Mouse (Mus musculus) c-Kit-negative CD71-positive TER-119-positive erythroid progenitor cells, embryonic 14.5 days (primary cell): ENCODE measurements around the gene P3h4.
A peak's percentile ranks its signal among the peaks of the same experiment; 100 is the strongest.

Source experiments
- DNase-seq: peaks from one replicate; pipeline ENCODE4 v3.0.0-alpha.2; 2013; ENCODE audit warnings: low read depth, low spot score

Gene P3h4

DNA sequence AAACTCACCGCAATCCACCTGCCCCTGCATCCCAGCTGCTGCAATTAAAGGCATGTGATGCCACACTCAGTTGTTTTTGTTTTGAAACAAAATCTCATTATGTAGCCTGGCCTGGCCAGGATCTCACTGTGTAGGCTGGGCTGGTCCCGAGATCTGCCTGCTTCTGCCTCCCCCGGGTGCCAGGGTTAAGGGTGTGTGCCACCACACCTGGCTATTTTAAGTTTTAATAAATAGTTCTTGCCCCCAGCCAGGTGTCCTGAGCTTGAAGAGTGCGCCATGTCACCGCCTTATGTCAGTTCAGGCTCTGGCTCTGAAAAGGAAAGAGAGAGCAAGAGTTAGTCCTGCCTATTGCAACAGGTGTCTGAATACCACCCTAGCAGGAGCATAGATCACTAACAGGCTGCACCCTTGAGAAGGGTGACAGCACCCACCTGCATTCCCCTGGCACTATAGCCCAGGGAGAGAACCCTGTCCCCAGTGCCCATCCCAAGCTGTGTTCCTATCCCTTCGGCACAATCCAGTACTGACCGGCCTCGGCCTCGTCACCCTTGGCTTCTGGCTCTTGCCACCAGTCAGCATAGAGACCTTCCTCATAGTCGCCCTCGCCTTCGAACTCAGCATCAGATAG is 5.7 kb downstream of the P3h4 start:
- no peak for DNase-seq

DNA sequence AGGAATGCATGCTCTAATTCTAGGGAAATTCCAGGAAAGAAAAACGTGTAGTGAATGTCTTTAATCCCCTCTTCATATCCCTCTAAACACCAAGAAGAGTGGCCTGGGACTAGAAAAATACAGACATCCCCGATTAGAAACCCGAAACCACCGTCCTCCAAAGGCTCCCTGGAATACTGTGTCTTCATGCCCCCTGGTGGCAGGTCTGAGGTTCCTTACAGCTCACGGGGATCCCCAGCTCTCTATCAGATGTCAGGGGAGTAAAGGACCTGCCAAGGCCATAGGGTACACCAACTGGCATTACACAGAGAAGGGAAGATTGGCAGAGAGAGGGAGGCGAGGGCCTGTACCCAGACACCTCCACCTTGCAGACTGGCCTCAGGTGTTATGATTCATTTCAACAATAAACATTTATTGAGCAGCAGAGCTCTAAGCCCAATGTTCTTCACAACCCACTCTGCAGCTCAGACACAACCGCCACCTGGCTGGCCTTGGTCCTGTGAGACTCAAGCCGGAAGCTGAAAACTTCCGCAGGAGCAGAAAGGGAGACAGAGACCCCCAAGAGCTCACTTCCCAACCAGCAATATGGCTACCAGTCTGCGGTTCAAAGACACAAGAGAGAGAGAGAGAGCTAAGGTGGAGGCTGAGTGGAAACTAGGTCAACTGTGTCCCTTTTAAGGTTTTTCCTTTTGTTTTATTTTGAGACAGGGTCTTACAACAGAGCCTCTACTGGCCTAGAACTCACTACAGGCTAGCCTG is 6.4 kb downstream of the P3h4 start:
- DNase-seq: no peak

DNA sequence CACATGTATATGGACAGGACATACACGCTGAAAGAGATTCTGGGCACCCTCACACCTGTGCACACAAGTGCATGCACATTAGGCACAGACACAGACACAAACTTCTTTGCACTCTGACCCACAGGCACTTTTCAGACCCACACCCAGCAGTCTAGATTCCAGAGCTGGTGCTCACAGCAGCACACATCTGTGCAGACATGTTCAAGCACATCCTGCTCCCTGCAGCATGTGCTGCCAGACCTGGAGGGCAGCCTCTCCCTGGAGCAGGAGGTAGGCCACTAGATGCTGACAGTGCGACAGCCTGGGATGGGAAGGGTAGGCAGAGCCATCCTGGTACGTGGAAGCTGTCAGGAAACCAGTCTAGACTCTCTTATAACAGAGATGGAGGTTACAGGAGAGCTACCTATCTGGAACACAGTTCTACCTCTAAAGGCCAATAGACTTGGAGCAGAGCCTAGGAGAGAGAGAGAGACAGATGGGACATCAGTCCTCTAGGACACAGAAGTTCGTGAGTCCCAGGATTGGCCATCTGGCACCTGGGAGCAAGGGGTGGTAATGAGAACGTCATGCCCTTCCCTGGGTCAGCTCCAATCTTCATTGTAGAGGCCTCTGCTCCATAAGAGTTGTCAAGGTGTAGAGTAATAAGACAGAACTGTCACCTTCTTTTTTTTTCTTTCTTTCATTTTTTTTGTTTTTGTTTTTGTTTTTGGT is 7.5 kb downstream of the P3h4 start:
- no peak for DNase-seq

DNA sequence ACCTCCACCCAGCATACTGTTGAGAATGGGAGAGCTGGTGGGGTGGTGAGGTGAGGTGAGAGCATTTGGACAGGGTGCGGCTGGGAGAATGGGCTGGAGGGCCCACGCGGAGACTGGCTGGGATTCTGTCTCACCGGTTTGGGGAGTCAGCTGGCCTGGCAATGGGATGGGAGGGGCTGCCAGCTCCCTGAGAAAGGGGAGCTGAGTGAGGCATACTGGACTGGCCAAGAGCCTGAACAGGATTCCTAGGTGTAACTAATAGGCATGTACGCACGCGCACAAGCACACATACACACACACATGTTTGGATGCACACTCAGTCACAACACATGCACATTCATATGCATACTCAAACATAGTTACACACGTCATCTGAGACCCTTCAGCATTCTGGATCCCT is 8.4 kb downstream of the P3h4 start:
- DNase-seq: no peak

DNA sequence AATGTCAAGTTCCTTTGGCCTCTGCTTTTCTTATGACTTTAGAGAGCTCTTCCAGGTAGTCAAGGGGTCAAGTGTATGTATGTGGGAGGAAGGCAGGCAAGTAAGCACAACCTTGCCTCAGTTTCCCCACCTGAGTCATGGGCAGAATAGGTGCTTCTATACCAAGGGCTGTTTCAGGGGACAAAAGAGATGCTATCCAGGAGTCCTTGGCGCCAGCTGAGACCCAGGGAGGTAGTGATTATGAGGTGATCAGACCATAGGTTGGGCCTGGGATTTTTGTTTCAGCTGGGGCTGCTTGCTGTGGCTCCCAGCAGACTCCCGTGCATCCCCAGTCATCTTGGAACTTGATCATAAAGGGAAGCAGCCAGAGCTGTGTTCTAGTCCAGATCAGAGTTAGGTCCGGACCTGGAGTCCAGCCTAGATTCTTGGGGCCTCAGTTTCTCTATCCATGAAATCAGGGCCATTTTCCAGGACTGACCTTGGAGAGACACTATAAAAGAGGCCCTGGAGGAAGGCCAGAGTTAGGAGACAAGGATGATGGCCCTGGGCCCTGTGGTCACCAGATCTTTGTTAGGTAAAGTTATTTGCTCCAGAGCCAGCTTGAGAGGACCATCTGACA is 10.1 kb downstream of the P3h4 start:
- DNase-seq: no peak

DNA sequence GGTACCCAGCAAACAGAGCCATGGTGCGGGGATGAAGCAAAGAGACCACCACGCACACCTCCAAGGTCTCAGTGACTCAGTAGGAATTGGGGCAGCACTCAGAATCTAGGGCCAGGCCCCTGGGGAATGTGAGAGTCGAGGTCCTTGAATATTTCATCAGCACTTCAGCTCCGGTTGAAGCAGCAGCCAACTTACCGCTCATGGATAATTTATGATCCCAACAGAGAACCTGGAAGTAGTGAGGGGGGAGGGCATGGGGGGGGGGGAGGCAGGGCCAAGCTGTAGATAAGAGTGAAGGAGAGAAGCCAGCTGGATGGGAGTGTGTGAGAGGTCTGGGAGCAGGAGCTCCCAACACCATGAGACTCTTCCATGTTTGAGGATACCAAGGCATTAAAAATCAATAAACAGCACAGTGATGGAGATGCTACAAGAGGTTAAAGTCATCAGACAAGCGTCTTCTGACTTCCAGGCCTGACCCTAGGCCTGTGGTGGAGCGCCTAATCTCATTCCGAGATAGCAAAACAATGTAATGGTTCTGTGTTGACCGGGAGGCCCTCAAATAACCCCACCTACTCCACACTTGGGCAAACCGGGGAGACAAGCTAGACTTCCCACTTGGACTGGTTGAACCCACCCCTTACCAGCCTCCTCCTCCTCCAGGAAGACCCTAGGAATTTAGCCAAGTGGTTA is 11.0 kb downstream of the P3h4 start:
- no peak for DNase-seq

DNA sequence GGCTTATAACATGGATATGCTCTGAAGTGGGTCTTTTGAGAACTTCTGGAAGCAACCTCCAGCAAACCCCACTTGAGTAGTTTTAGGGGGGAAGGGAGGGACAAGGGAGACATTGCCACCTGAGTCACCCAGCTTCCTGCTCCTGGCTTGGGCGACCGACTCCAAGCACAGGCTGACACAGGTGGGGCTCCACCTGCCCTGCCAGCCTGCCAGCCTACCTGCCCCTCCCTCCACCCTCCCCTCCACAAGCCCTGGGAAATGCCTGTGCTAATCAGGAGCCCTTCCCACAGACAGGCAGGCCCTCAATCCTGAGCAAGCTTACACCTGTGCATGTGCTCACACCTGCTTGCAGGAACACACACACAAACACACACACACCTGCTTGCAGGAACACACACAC is 12.0 kb downstream of the P3h4 start:
- DNase-seq: no peak

DNA sequence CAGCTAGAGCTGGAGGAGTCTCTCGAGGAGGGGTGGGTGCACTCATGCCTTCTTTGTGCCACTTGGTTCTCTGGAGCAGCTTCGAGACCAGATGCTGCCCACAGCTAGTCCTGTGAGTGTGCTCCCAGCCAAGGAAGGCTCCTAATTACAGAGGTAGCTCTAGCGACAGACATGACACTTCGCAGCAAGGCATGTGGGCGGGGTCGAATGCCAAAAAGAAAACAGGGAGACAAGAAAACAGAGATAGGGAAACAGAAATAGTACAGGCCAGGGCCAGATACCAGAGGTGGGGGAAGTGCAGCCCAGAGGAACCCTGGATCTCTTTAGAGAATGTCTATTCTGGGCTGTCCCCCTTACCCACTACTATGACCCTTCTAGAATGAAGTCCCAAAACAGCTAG is 12.4 kb downstream of the P3h4 start:
- no peak for DNase-seq

DNA sequence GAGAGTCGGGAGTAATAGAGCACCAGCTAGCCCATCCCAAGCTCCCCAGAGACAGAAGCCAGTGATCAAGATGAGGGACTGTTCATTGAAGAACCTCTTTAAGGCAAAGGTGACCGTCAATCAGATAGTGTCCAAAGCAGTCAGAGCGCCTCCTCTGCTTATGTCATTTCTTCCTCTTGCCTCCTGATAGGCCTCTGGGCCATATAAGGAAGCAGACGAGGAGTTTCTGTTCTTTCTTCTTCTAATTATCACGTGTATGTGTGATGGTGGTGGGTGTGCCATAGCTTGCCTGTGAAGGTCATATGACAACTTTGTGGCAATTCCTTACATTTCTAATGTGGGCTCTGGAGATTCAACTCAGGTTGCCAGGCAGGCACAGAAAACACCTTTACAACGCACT is 13.8 kb downstream of the P3h4 start:
- no peak for DNase-seq

DNA sequence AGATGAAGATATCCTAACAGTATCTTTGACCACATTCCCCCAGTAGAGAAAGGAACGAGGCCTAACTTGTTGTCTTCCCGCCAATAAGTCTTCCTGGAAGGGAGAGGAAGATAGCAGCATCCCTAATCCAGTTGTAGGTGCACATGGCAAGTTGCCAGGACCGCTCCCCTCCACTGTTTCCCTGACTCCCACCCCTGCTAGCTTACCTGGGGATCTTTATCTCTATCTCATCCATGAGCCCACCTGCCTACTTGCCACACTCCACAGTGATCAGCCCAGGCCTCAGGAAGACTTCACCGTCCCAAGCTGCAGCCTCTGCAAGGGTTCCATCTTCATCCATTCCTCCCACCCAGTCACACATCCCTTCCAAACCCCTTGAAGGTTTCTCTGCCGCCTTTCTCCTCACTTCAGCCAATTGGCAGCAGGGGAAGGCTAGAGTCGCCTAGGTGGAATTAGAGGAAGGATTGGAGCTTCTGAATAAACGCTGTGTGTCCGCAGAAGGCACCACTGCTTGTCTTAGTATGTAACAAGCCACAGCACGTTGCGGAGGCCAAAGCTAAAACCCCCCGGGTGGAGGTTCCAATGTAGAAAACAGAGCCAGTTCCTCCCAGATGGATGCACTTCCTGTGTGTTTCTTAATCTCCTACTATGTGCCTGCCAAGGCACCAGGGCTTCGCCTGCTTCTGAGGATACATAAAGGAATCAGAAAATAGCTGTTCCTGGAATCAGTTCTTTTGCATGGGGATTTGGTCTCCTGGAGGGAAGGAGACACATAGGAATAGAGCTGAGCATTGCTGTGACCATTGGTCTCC is 14.7 kb downstream of the P3h4 start:
- DNase-seq: no peak

DNA sequence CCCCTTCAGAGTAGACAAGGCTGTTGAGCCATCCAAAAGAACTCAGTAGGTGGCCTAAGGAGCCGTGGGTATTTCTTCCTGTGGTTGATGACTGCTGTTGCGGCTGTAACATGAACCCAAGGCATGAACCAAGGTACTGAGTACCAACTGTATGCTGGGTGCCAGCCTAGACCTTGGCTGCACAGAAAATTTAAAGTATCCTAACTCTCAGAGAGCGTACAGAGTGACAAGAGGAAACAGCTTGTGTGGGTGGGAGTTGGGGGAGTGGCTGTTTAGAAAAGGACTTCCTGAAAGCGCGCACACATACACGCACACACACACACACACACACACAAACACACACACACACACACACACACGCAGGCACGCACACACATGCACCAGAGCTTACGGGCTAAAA is 15.3 kb downstream of the P3h4 start:
- no peak for DNase-seq

DNA sequence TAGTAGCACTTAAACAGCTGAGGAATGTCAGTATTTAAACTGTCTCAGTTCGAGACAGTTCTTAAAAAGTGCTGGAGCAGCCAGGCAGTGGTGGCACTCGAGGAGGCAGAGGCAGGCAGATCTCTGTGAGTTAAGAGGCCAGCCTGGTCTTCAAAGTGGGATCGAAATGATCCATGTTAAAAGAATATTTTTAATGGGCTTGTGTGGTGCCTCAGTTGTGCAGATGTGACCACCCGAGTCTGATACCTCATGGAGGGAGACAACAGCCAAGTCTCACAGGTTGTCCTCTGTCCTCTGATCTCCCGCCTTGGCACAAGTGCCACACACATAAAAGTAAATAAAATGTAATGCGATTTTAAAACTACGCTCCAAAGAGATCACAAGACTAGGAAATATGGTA is 16.1 kb downstream of the P3h4 start:
- no peak for DNase-seq

DNA sequence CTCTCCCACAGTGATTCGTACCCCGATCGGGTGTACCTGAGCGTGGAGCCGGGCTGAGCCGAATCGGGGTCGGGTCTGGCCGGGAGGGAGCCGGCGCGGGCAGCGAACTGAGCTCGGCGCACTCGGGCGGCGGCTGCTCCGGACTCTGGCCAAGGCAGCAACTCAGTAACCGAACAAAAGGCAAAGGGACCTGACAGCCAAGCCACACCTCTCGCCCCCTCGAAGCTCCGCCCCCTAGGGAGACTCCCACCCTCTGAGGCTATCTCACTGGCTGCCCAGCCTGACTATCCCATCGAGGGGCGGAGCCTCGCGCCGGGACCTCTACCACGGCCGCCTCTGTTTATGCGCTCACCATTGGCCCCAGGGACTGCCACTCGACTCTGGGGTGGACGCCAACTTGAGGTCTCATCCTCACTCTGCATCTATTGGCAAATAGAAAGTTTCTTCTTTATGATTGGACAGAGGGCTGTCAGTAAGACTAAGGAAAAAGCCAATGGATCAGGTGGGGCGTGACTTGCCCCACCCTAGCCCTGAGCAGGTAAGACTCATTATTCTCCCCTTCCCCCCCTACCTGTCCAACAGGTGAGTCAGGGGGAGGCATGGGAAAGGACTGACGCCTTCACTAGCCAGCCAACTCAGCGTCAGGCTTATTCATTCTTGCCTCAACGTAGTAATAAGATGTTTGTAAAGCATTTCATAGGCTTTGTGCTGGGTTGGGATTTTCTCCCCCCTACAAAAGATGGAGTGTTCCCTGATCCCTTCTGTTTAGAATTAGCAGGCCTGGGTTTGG is 16.8 kb downstream of the P3h4 start, which contains the start of gene Jup:
Jup (minus strand) TSS at position 164 of the 790 bp plus-strand sequence.
- peak; percentile 8 for DNase-seq

DNA sequence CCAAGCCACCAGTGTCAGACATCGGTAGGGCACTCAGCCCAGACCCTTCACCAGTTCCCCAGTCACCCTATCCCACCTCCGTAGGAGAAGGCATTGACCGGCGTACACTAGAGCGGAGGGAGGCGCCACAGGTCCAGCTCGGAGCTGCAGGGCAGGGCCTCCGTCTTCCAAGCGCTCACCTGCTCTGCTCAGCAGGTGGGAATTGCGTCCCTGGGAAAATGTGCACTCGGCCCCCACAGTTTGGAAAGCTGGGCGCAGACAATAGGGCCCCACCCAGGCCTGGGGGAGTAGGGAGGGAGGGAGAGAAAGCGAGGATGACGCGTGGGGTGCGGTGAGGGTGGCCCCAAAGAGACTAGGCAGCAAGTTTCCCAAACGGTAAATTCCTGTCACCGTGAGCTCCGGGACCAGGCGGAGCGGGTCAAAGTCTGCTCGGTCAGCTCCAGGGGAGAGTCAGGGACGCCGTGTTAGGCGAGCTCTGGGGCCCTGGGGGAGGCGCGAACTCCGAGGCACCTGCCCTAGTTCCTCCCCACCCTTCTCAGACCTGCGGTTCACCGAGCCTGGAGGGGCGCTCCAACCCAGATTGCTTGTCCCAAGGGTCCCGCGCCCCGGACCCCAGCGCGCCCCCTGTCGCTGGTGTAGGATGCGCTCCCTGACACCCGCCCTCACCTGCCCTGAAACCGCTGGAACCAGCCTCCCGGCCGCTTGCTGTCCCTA is 17.6 kb downstream of the P3h4 start:
- DNase-seq: no peak

DNA sequence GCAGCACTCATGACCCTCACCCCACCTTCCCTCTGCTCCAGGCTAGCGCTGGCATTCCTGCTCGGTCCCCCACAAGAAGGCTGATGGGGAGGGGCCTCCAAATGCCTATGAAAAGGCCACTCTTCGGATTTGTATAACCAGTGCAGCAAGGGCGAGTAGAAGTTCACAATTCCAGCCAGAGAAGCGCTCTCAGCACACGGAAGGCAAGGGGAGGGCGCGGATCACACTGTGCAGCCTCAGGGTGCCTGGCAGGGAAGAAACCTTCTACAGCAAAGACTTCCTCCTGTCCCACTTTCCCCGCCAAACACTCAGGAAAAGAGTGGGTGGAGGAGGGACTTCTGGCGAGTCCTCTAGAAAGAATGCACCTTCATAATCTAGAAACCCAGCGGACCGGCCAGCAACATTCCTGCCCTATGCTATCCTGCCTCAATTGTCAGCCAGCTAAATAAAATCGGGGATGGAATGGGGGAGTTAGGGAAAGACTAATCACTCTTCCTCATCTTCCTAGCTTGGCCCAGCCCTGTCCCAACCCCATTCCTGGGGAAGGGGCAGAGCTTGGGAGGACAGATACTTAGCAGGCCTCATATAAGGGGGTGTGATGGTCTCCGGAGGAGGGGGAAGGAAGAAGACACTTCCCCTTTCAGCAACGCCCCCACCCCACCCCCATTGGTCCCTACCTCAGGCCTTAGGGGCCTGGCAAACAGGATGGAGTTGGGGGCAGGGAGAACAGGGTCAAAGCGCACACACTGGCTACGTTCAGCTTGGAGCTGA is 18.6 kb downstream of the P3h4 start:
- DNase-seq: no peak

DNA sequence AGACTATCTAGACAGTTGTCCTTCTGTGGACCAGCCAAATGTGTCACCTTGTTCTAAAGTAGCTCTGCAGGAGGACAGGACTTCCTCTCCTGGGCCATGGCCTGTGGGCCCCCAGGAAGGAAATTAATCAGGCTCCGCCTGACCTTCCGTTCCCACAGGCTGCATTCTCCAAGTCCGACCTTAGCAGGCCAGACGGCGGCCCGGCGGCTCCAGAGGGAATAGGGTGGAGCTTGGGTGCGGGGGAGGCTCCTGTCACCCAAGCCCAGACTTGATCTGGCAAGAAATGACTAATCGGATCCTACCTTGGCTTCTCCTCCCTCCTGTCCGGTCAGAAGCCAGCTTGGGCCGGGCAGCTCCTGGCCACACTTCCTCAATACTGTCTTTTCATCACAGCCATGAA is 19.4 kb downstream of the P3h4 start:
- DNase-seq: no peak

DNA sequence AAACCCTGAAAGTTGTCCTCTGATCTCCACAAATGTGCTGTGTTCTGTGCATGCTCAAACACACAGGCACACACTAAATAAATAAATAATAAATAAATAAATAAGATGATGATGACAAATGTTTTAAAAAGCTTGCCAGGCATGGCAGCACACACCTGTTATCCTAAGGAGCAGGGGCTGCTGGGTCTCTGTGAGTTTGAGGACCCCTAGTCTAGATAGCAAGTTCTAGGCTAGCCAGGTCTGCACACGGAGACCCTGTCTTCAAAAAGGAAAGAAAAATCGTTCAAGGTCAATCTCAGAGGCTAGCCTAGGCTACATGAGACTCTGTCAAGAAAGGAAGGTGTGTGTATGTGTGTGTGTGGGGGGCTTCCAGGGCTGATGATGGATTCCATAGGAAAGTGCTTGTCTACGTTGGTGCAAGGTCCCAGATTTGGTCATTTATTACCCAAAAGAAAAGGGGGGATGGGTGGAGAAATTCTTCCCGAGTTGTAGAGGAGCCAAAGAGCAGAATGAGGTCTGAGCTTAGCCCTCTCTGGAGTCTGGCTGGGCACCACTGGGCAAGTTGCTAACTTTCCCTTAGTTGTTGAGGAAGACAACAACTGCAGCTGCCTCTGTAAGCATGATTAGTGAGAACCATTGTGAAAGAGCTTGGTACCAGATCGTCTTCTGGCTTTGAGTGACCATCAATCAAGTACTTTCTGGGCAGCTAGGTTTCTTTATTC is 20.1 kb downstream of the P3h4 start:
- DNase-seq: no peak

DNA sequence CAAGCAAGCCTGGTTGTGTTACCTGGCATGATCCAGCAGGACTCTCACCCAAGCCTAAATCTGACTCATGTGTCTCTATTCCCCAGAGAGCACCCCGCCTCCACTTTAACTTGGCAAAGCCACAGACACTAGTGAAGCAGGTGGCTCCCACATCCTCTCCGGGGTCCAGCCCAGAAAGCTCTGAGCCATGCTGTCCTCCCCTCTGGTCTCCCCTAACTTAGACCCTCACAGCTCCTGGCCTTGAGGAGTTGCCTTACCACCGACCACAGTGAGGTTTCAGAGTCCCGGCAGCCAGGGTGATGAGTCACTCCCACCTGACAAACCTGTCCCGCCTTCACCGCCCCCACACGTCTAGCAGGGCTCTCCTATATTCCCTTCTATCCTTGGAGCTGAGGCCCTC is 20.9 kb downstream of the P3h4 start:
- DNase-seq: no peak
